Mouse (Mus musculus): ENCODE measurements around the gene Taf3. TPM values are rescaled to one million over a fixed set of nuclear protein-coding genes. Genes with fewer than 3 reads are reported as not detected.

The Taf3 gene
- polyA plus RNA-seq, 1 experiment from 2014 or later: 8.1 TPM

- CTCF ChIA-PET: interaction anchor here (1.6 kb wide), 1 partner anchor 11 kb away, joined by 4 read pairs; no protein-coding TSS in a partner anchor
- TF ChIP-seq CTCF (IDR thresholded peaks at IDR 0.05): no peak
- no peaks in the 10 kb centered on the region for H3K27me3 ChIP-seq
- POLR2A ChIA-PET: interaction anchor here (0.6 to 0.7 kb wide), 3 partner anchors 65 to 499 kb away, joined by 3 to 8 read pairs (median 7); no protein-coding TSS in a partner anchor
- in situ Hi-C loops (cut with MboI; ENCODE audit: low pct_unique_long_range_greater_than_20kb): no loop called here
- ATAC-seq (no peak), DNase-seq (ENCODE audit: low read depth, low spot score) (no peak)
These were observed 181.1 kb downstream of the Taf3 start for GRCm38 (mm10) chr2:9867092-9867825.

Other genes with a start within 250 kb of the Taf3 start
- gene 4930412O13Rik, start 167.3 kb downstream of the Taf3 start, polyA plus RNA-seq (2021): not detected
- gene 9230102O04Rik, start 159.1 kb downstream of the Taf3 start, polyA plus RNA-seq (2021): not detected
- gene Gata3, start 158.6 kb downstream of the Taf3 start, polyA plus RNA-seq (2021): 0.83 TPM
- 617 TPM for gene Atp5c1, start 31.9 kb upstream of the Taf3 start, polyA plus RNA-seq (2021)
- 24.1 TPM for gene Kin, start 32.0 kb upstream of the Taf3 start, polyA plus RNA-seq (2021)
- 0.01 TPM for gene Itih2, start 82.8 kb upstream of the Taf3 start, polyA plus RNA-seq (2021)
- not detected for gene Itih5, start 105.0 kb upstream of the Taf3 start, polyA plus RNA-seq (2021)